Mouse (Mus musculus) embryonic facial prominence, embryonic 14.5 days (tissue): ENCODE results near the gene Gm49396. TPM values are rescaled to one million over a fixed set of nuclear protein-coding genes. Genes with fewer than 3 reads are reported as not detected.

Source experiments
- ATAC-seq: fragments of 200-750 bp; cut with Nextera tagmentation; 2 replicates; pipeline ENCODE4 v1.8.0; 2017; ENCODE audit warnings: low read depth, moderate number of reproducible peaks, moderate TSS enrichment
- DNase-seq: peaks from one replicate; pipeline ENCODE4 v3.0.0-alpha.2; 2015; ENCODE audit warnings: low spot score
- H3K27ac ChIP-seq: fragments of 300-500 bp; sonication (generic); replicated peaks from 2 replicates; pipeline ENCODE4 v1.5.1; 2014; ENCODE audit warnings: low read depth, mild to moderate bottlenecking, low read length, moderate library complexity
- H3K27me3 ChIP-seq: fragments of 300-500 bp; sonication (generic); replicated peaks from 2 replicates; pipeline ENCODE4 v1.6.1; 2014; ENCODE audit warnings: low read length; ENCODE audit not compliant: control insufficient read depth, insufficient read depth
- H3K36me3 ChIP-seq: fragments of 300-500 bp; sonication (generic); 2 replicates; pipeline ENCODE4 v1.6.1; 2014; ENCODE audit warnings: low read length, mixed read lengths; ENCODE audit not compliant: control insufficient read depth, insufficient read depth
- H3K4me1 ChIP-seq: fragments of 300-500 bp; sonication (generic); 2 replicates; pipeline ENCODE4 v1.6.1; 2014; ENCODE audit warnings: antibody characterized with exemption, low read length; ENCODE audit not compliant: control insufficient read depth, insufficient read depth
- H3K4me2 ChIP-seq: fragments of 300-500 bp; sonication (generic); 2 replicates; pipeline ENCODE4 v1.6.1; 2014; ENCODE audit warnings: low read depth, mild to moderate bottlenecking, low read length, moderate library complexity, mixed read lengths
- H3K4me3 ChIP-seq: fragments of 300-500 bp; sonication (generic); 2 replicates; pipeline ENCODE4 v1.5.1; 2014; ENCODE audit warnings: low read depth, mild to moderate bottlenecking, low read length
- H3K9ac ChIP-seq: fragments of 300-500 bp; sonication (generic); 2 replicates; pipeline ENCODE4 v1.6.1; 2014; ENCODE audit warnings: low read depth, mild to moderate bottlenecking, low read length, moderate library complexity, mixed read lengths
- H3K9me3 ChIP-seq: fragments of 300-500 bp; sonication (generic); 2 replicates; pipeline ENCODE4 v1.6.1; 2016; ENCODE audit warnings: low read length; ENCODE audit not compliant: control insufficient read depth
- WGBS: fragments of 180-500 bp; shearing (Covaris S2); extraction: QIAGEN DNeasy Blood & Tissue Kit; methylation state at CpG from one replicate; pipeline ENCODE4 v1.1.7; 2014; 5-methylcytosine and 5-hydroxymethylcytosine counted together
- polyA plus RNA-seq: library from polyadenylated mRNA; unstranded; fragments of >200 nt; fragmentation: Nextera tagmentation; extraction: Ambion mirVana; gene quantifications from 2 replicates; pipeline ENCODE4 v1.2.1, GENCODE M21; 2014

The Gm49396 gene
- polyA plus RNA-seq, 1 experiment from 2014 or later: 5.1 TPM

DNA sequence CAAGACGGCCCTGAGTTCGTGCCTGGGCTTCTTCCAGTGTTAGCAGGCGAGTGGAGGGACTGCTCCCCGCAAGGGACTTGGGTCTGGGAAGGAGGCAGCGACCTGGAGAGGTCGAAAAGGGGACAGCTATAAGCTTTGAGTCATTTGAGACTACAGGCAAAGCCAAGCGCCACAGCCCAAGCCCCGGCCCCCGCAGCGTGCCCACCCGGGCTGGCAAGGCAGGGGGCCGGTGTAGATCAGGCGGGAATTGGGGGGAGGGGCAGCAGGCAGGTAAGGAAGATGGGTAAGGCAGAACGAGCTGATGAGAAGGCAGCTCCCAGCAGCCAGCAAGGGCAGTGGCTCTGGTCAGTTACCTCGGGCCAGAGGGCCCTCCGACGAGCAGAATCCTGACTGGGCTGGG is 36.7 kb upstream of the Gm49396 start:
- H3K9me3 ChIP-seq: no peaks in the 10 kb centered on the region
- 0 out of 2 replicates have a peak, but pooled peaks cover 11% of the 10 kb centered on the region for H3K4me1 ChIP-seq
- peak overlapping the region; percentile 35; the same call in 1 of the 2 replicates for H3K9ac ChIP-seq
- peak overlapping the region; percentile 48 for H3K27ac ChIP-seq
- ATAC-seq: no peak
- H3K36me3 ChIP-seq: peaks cover 61% of the 10 kb centered on the region
- no peak for DNase-seq
- 18% methylated on average over 17 of the region's 17 CpGs for WGBS
- peak overlapping the region; percentile 18 for H3K4me3 ChIP-seq
- no peaks in the 10 kb centered on the region for H3K27me3 ChIP-seq
- peak overlapping the region; percentile 47 for H3K4me2 ChIP-seq

DNA sequence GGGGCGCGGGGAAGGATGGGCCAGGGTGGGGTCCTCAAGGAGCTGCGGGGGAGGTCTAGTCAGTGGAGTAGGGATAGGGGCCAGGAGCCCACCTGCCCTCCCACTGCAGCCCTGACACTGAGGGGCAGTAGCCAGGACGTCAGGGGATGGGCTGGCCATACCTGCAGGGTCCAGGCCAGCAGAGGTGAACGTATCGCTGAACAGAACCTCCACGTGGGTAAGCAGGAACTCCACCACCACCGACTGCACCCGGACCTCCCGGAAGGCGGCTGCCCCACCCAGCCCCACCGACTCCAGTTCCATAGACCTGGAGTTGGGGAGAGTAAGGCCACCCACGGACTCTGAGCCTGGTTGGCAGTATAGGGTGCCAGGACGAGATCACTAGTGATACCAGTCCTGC is 36.2 kb upstream of the Gm49396 start:
- peak overlapping the region; percentile 35; the same call in 1 of the 2 replicates for H3K9ac ChIP-seq
- peak overlapping the region; percentile 18; the same call in 1 of the 2 replicates for H3K4me3 ChIP-seq
- peak overlapping the region; percentile 48; the same call in 1 of the 2 replicates for H3K27ac ChIP-seq
- H3K36me3 ChIP-seq: peaks cover 67% of the 10 kb centered on the region
- 0 out of 2 replicates have a peak, but pooled peaks cover 11% of the 10 kb centered on the region for H3K4me1 ChIP-seq
- ATAC-seq: no peak
- no peaks in the 10 kb centered on the region for H3K27me3 ChIP-seq
- 74% methylated on average over 8 of the region's 14 CpGs for WGBS
- no peaks in the 10 kb centered on the region for H3K9me3 ChIP-seq
- DNase-seq: no peak
- H3K4me2 ChIP-seq: peak overlapping the region; percentile 47

DNA sequence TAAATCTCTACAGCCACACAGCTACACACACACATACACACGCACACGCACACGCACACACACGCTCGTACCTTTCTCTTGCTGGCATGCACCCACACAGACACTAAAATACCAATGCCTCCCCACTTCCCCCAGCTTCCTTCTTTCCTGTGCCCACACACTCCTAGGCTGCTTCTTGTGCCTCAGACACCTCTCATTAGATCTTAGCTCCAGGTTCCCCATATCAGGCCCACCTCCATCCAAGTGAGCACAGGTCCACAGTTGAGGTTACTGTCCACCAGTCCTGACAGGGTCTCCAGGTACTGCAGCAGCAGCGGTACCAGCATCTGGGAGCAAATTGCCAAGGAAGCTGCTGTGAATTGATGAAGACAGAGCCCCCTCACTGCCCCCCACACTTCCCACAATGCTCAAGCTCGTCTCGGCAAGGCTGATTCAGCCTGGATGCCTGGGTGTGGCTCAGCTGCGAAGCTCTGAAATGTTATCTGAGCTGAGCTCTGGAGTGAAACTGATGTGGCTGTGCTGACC is 31.8 kb upstream of the Gm49396 start:
- Histone ChIP-seq H3K9ac (no peak overlapping the region), H3K36me3 (peaks cover 55% of the 10 kb centered on the region), H3K4me1 (peaks cover 17% of the 10 kb centered on the region; the same call in 1 of the 2 replicates), H3K27ac (no peak overlapping the region), H3K9me3 (no peaks in the 10 kb centered on the region), H3K4me2 (no peak overlapping the region), H3K27me3 (no peaks in the 10 kb centered on the region), H3K4me3 (no peak overlapping the region)
- DNase-seq (peak; percentile 13), ATAC-seq (no peak)
- 77% methylated on average over 9 of the region's 9 CpGs for WGBS

DNA sequence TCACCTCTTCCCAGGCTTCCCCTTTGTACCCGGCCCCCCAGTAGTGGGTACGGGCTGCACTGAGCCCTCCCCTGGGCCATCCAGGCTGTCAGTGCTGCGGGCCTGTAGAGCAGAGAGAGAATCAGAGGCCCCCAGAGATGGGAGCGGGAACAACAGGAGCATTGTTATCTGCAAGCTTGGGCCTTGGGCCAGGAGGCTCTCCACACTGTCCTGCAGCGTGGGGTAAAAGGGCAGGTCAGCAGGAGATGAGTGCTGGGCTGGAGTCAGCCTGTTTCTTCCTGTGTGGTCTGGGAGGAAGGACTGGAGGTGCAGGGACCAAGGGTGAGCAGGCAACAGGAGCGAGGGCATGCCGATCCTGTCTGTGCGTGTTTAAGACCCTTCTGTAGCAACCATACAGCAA is 30.2 kb upstream of the Gm49396 start:
- Histone ChIP-seq H3K27me3 (no peaks in the 10 kb centered on the region), H3K9me3 (no peaks in the 10 kb centered on the region), H3K27ac (no peak overlapping the region), H3K4me1 (peaks cover 12% of the 10 kb centered on the region; the same call in 1 of the 2 replicates), H3K9ac (peak overlapping the region; percentile 46), H3K4me2 (peak overlapping the region; percentile 78; the same call in 1 of the 2 replicates), H3K36me3 (peaks cover 46% of the 10 kb centered on the region), H3K4me3 (0 out of 2 replicates have a peak overlapping the region, but pooled peaks have one; percentile 2)
- ATAC-seq: no peak
- 34% methylated on average over 5 of the region's 8 CpGs for WGBS
- DNase-seq: peak; percentile 59

DNA sequence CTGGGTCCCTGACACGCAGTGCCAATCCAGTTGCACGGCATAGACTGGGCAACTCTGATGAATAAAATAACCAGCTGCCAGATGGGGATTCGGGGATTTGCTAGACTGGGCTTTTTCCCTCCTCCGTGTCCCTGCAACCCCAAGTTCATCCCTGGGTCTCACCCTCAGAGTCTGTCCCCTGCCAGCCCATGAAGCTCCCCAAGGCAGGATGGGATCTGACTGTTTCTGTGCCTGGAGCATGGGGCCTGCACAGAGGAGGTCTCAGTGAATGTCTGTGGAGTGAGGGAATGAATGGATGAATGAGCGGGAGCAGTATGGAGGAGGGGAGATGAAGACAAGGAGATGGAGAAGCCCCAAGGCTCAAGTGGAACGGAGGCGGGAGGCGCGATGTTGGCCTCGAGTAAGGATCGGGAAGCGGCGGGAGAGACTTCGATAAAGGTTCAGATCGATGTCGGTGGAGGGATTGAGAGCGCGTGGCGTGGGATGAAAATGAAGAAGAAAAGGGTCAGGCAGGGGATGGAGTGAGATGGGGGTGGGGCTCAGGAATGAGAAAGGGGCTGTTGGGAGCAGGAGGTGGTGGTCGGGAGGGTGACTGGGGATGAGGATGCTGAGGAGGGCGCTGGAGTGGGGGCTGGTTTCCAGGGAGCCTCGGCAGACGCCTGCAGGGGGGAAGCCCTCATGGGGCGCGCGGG is 29.1 kb upstream of the Gm49396 start:
- DNase-seq (peak; percentile 7), ATAC-seq (peak; percentile 19)
- peak overlapping the region; percentile 60 for H3K4me3 ChIP-seq
- H3K4me1 ChIP-seq: peaks cover 12% of the 10 kb centered on the region; the same call in 1 of the 2 replicates
- H3K4me2 ChIP-seq: peak overlapping the region; percentile 78
- peak overlapping the region; percentile 68 for H3K9ac ChIP-seq
- no peak overlapping the region for H3K27ac ChIP-seq
- H3K36me3 ChIP-seq: peaks cover 40% of the 10 kb centered on the region
- no peaks in the 10 kb centered on the region for H3K27me3 ChIP-seq
- H3K9me3 ChIP-seq: no peaks in the 10 kb centered on the region
- WGBS: 6% methylated on average over 25 of the region's 26 CpGs

DNA sequence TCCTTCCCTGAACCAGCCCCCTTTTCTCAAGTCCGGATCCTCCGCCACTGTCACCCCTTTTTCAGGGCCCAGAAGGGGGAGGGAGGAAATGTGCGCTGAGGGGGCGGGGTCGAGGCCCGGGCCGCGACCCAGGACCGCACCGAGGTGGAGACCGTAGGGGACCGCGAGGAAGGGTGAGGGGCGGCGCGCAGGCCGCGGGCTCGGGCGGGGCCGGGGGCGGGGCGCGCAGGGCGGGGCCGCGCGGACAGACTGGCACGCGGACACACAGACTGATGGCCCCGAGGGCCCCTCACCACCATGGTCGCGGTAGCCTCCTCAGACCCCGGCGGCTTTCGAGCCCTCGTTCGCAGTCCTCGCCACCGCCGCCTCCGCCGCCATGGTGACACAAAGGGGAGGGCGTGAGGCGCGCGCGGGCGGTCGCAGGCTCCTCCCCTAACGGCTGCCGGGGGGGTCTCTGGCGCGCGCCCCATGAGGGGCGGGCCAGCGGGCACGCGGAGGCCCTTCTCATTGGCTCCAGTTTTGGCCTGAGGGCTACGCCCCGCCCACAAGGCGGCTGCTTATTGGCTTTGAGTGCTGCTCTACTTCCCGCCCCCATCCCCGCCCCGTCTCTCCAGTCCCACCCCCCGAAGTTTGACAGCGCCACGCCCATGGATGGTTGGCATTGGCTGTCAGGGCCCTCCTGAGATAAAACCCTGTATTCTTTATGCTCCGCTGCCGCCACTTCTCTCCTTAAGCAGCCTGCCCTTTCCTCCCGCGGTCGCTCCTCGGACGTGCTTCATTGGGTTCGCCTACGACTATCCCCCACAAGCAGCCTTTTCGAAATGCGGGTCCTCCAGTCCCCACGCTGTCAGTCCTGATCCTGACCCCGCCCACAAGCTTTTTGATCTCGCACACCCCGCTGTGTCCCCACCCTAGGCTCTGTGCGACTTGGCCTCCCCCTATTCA is 28.2 kb upstream of the Gm49396 start, which contains the start of gene Arhgap33:
TSS of gene Arhgap33 (minus strand) at position 428 of the 945 bp plus-strand sequence.
- Histone ChIP-seq H3K4me3 (peak within 1 kb of the TSS; percentile 60), H3K27ac (peak within 1 kb of the TSS; percentile 30; the same call in 1 of the 2 replicates), H3K4me1 (peaks cover 12% of the 10 kb centered on the region; the same call in 1 of the 2 replicates), H3K27me3 (no peaks in the 10 kb centered on the region), H3K4me2 (peak within 1 kb of the TSS; percentile 78), H3K36me3 (peaks cover 40% of the 10 kb centered on the region), H3K9ac (peak within 1 kb of the TSS; percentile 68), H3K9me3 (no peaks in the 10 kb centered on the region)
- peak; percentile 93 for ATAC-seq
- DNase-seq: peak; percentile 99
- WGBS: 1% methylated on average over 39 of the region's 84 CpGs

DNA sequence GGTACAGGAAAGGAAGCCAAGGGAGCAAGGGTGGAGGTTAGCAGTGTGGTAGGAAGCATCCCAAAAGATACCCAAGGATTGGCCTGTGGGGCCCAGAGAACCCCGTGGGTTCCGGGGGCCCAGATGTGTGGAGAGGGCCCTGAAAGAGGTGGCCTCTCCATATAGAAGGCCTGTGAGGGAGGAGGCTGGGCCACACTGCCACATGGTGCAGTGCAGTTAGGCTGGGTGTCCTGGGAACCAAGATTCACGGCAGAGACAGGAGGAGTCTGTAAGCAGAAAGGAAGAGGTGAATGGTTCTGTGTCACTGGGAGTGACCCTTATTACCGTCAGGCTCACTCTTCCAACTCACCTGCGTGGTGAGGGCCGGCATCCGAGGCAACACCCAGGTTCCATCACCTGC is 22.6 kb upstream of the Gm49396 start:
- 87% methylated on average over 7 of the region's 7 CpGs for WGBS
- Histone ChIP-seq H3K9me3 (no peaks in the 10 kb centered on the region), H3K36me3 (peaks cover 40% of the 10 kb centered on the region), H3K4me3 (no peak overlapping the region), H3K4me2 (no peak overlapping the region), H3K27me3 (no peaks in the 10 kb centered on the region), H3K27ac (no peak overlapping the region), H3K4me1 (no peaks in the 10 kb centered on the region), H3K9ac (no peak overlapping the region)
- ATAC-seq: no peak
- no peak for DNase-seq

DNA sequence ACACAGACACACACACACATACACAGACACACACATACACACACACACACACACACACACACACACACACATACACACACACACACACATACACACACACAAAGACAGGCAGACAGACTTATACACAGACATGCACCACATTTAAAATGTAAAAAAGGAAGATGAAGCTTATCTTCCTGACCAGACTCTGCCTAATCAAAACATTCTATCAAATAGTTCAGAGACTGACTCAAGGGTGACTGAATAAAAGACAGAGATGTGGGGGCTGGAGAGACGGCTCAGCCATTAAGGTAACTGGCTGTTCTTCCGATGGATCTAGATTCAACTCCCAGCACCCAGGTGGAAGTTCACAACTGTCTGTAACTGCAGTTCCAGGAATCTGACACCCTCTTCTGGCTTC is 18.8 kb upstream of the Gm49396 start:
- ATAC-seq (no peak), DNase-seq (no peak)
- Histone ChIP-seq H3K4me3 (no peak overlapping the region), H3K27ac (no peak overlapping the region), H3K9me3 (no peaks in the 10 kb centered on the region), H3K4me1 (no peaks in the 10 kb centered on the region), H3K36me3 (peaks cover 66% of the 10 kb centered on the region), H3K4me2 (no peak overlapping the region), H3K9ac (no peak overlapping the region), H3K27me3 (no peaks in the 10 kb centered on the region)
- WGBS: 84% methylated on average over 2 of the region's 2 CpGs
